Mouse (Mus musculus): ENCODE data around the gene Col24a1.
"Not testable (repeated sequence)": the region's sequence is repeated elsewhere in the genome, so short reads cannot be mapped to it uniquely, and the experiment has no call there.

Gene Col24a1

GRCm38 (mm10) chr3:145353951-145354350 is 61.7 kb downstream of the Col24a1 start:
- in situ Hi-C loops (cut with MboI, MseI), result no loop called here

GRCm38 (mm10) chr3:145356865-145357487 is 64.7 kb downstream of the Col24a1 start:
- in situ Hi-C loops (cut with MboI, MseI), result no loop called here

- in situ Hi-C loops (cut with MboI, MseI), result no loop called here
These were observed 73.0 kb downstream of the Col24a1 start for GRCm38 (mm10) chr3:145365227-145365626.

- in situ Hi-C loops (cut with MboI, MseI), result no loop called here
These were observed 75.0 kb downstream of the Col24a1 start for GRCm38 (mm10) chr3:145367176-145367717.

- in situ Hi-C loops (cut with MboI, MseI), result no loop called here
These were observed 84.0 kb downstream of the Col24a1 start for GRCm38 (mm10) chr3:145376298-145376697.

DNA sequence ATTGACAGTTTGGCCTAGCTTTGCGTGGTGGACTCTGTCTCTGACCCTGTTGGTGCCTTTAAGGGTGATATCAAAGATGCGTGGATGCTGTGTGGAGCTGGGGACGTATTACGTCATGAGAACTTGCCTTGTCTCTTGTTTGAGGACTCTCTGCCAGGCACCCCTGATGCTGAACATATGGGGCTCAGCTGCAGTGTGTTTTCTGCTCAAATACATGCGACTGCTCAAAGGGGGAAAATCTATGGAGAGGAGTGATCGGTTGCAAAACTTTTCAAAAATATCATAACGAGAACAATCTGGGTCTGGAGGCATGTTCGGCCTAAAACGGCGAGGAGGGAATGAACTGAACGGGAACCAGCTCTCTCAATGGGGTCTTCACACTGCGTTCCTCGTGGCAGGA is 90.8 kb downstream of the Col24a1 start:
- in situ Hi-C loops (cut with MboI, MseI), result no loop called here

DNA sequence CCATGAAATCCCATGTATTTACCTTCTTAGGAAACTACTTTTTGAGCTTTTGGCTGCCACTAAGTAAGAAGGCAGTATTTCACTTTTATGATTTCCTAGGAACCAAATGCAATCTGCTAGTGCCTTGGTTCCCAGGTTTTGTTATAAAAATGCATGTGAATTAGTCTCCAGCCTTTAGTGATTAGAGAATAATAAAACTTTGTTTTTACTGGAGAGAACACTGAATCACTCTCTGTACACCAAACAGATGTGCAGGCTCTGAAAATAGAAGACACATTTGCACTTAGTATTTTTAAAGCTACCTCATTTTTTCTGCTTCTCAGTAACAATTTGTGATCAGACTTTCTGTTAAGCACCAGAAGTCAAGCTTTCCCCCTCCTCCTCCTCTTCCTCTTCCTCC is 94.2 kb downstream of the Col24a1 start:
- in situ Hi-C loops (cut with MboI, MseI), result no loop called here

DNA sequence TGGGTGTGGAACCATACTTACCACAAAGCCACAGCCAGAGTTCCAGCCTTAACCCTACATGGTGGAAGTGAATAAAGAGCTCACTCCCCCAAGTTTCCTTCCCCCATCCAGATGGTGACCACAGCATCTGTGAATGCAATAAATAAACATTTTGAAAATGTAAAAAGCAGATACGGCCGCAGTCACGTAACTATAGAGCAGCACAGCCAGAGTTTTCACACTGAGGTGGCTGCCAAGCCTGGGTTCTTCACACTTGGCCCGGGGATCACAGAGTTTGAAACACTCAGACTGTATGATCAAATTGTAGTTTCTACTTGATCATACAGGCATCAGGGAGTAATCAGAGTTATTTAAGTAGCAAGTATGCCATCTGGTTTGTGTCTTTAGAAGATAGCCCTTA is 98.4 kb downstream of the Col24a1 start:
- in situ Hi-C loops (cut with MboI, MseI), result no loop called here

DNA sequence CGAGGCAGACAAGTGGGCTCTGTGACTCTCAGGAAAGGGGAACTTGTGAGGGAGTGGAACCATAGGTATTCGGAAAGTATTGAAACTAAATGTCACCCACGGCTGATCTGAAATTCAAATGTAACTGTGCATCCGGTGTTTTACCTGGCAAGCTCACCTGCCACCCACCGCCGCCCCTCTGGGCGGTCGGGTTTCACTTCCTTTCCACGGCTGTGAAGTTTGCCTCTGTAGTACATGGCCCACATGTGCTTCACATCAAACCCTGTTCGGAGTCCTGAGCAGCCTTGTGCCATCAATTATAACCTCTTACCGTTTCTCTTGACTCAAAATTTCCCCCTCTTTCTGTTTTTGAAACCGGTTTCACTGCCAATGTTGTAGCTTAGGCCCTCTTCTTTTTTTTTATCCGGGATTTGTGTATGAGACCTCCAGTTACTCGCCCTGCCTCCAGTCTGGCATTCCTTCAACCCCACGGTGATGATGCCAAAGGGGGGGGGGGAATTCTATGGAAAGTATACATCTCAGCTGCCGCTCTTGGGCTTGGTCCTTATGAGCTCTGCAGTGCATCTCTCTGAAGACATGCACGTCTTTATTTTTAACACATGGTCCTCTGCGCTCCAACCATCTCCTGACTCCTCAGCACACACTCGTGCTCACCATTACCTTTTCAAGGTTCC is 99.9 kb downstream of the Col24a1 start:
- in situ Hi-C loops (cut with MboI, MseI), result no loop called here

GRCm38 (mm10) chr3:145399173-145399572 is 106.9 kb downstream of the Col24a1 start:
- in situ Hi-C loops (cut with MboI, MseI), result no loop called here

DNA sequence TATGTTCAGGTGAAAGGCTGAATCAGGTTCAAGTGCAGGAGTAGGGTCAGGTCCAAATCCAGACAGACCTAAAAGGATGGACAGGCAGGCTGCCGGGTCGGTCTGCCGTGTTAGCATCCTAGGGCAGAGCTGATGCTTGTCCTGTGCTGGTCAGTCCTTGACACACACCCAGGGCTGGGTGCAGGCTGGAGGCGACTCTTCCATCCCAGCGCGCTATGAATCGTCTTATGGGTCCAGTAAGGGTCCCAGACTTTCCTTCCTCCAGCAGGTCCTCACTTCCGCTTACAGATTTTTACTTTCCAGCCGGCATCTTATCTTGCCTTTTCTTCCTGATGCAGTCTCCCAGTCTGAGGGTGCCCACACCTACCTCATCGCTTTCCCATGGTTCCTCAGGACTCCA is 110.0 kb downstream of the Col24a1 start:
- in situ Hi-C loops (cut with MboI, MseI), result no loop called here

DNA sequence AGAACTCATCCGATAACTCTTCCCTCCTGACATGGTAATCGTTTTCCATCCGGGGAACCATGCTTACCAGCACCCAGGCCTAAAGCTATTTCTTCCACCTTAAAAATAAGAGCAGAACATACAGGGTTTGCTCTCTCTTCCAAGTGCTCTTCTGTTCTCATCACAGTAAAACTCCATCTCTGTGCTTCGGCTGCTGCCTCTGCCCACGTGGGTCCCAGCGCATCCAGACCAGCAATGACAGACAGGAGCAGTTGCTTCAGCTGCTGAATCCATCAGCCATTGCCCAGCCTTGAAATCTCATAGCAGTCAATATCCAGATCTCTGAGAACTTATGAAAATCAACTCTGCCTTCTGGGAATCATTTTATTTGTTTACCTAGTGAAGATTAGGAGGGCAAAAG is 110.7 kb downstream of the Col24a1 start:
- in situ Hi-C loops (cut with MboI, MseI), result no loop called here

DNA sequence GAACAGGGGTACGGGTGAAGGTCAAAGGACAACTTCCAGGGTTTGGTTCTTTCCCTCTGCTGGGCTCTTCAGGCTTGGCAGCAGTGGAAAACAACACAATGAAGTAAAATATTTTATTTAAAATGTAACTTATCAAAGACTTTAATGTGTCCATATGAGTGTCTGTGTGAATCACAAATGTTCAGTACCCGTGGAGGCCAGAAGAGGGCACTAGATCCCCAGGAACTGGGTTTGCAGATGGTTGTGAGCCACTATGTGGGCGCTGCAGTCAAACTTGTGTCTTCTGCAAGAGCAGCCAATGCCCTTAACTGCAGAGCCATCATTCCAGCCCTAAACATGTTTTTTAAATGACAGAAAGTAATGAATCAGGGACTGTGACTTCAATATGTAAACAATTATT is 115.8 kb downstream of the Col24a1 start:
- in situ Hi-C loops (cut with MboI, MseI), result loop anchor here (5.0 kb wide), 1 partner anchor 494 kb away; no protein-coding TSS in a partner anchor

- in situ Hi-C loops (cut with MboI, MseI), result no loop called here
These were observed 119.9 kb downstream of the Col24a1 start for GRCm38 (mm10) chr3:145412137-145412536.

DNA sequence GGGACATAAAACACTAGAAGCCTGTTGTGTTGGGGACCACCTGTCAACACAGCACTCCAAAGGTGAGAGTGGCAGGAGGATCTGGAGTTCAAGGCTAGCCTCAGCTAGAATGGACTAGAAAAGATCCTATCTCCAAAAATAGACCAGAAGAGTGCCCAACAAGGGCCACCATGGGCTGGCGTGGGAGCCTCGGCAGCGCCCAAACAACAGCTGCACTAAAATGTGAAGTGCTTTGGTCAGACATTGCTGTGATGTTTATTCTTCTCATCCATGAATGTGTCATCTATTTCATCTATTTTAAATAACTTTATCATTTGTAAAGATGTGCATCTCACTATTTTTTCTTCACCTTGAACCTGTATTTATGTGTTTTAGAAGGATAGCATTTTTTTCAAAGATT is 122.1 kb downstream of the Col24a1 start:
- in situ Hi-C loops (cut with MboI, MseI), result no loop called here

DNA sequence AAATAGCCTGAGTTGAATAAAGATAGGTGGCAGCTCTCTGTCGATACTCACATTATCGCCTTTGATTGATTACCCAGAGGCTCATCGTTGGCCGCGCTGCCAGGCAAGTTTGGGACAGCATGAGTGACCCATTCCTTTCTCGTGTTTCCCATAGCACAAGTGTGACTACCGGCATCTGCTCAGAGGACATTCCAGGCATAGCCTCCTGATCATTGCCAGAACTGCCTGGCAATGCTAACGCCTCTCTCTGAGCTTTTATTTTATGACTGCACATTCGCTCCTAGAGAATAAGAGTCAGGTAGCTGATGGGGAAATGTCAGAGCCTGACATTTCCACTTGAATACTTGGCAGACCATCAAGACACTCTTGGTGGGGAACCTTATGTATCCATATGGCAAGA is 125.5 kb downstream of the Col24a1 start:
- in situ Hi-C loops (cut with MboI, MseI), result no loop called here

- in situ Hi-C loops (cut with MboI, MseI), result no loop called here
These were observed 128.1 kb downstream of the Col24a1 start for GRCm38 (mm10) chr3:145420421-145420820.

- in situ Hi-C loops (cut with MboI, MseI), result no loop called here
These were observed 129.8 kb downstream of the Col24a1 start for GRCm38 (mm10) chr3:145422044-145422443.

DNA sequence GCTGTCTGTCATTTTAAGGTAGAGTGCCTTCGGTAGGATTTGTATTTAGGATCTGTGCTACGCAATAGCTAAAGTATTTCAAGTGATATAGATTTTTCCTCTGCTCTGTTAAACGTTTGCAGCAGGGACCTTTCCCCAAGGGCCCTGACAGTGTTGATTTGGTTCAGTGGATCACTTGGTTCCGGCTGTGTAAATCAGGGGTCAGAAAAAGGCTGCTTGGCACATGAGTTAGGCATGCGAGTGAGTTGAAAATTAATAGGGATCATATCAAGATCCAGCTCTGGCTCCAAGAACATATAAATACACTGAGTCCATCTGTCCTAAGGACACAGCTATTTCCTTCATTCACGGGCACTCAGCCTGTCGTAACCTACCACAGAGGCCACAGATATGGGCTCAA is 146.1 kb downstream of the Col24a1 start:
- in situ Hi-C loops (cut with MboI, MseI), result no loop called here

- in situ Hi-C loops (cut with MboI, MseI), result no loop called here
These were observed 146.8 kb downstream of the Col24a1 start for GRCm38 (mm10) chr3:145439086-145439485.

DNA sequence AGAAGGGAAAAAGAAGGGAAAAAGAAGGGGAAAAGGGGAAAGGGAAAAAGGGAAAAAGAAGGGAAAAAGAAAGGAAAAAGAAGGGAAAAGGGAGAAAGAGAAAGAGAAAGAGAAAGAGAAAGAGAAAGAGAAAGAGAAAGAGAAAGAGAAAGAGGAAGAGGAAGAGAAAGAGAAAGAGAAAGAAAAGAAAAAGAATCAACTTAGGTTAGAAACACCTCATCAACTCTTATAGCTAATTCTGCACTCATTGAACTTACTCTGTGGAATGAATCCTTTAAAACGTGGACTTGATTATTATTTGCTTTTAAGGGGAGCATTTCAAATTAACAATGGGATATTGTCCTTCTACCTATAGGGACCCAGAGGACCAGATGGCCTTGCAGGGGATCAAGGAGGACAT is 148.7 kb downstream of the Col24a1 start:
- in situ Hi-C loops (cut with MboI, MseI), result no loop called here

GRCm38 (mm10) chr3:145442268-145442667 is 150.0 kb downstream of the Col24a1 start:
- in situ Hi-C loops (cut with MboI, MseI), result no loop called here

- in situ Hi-C loops (cut with MboI, MseI), result not testable (repeated sequence)
These were observed 150.9 kb downstream of the Col24a1 start for GRCm38 (mm10) chr3:145443167-145443566.

Data from T-helper 1 cell (primary cell).